Mouse (Mus musculus): ENCODE results near the gene Ttll5. TPM values are rescaled to one million over a fixed set of nuclear protein-coding genes. Genes with fewer than 3 reads are reported as not detected.

The Ttll5 gene
- polyA plus RNA-seq, 1 experiment from 2014 or later, result 18.7 TPM

GRCm38 (mm10) chr12:86074681-86075080 is 250.2 kb downstream of the Ttll5 start:
- H3K9me3 ChIP-seq (ENCODE audit: control insufficient read depth, low read length), result no peaks in the 10 kb centered on the region
- no peaks in the 10 kb centered on the region for H3K36me3 ChIP-seq (ENCODE audit: control insufficient read depth, insufficient read depth, low read length)
- ATAC-seq (ENCODE audit: low FRiP score) (no peak), DNase-seq (ENCODE audit: low spot score, missing footprints) (no peak)
- peaks cover 2% of the 10 kb centered on the region; the same call in 1 of the 2 replicates for H3K27me3 ChIP-seq (ENCODE audit: control insufficient read depth, insufficient read depth, low read length)
- no peak overlapping the region for H3K9ac ChIP-seq (ENCODE audit: low read length)
- H3K4me3 ChIP-seq (ENCODE audit: low read depth, low read length), result no peak overlapping the region
- no peak overlapping the region for H3K27ac ChIP-seq (ENCODE audit: low read depth, low read length)
- no peak overlapping the region for H3K4me2 ChIP-seq
- peaks cover 12% of the 10 kb centered on the region for H3K4me1 ChIP-seq (ENCODE audit: control insufficient read depth, insufficient read depth, low read length)
- WGBS, result 79% methylated on average over 12 of the region's 12 CpGs

GRCm38 (mm10) chr12:86075358-86075757 is 250.9 kb downstream of the Ttll5 start:
- Histone ChIP-seq H3K4me3 (ENCODE audit: low read depth, low read length) (no peak overlapping the region), H3K4me2 (no peak overlapping the region), H3K27me3 (ENCODE audit: control insufficient read depth, insufficient read depth, low read length) (peaks cover 2% of the 10 kb centered on the region; the same call in 1 of the 2 replicates), H3K9me3 (ENCODE audit: control insufficient read depth, low read length) (no peaks in the 10 kb centered on the region), H3K27ac (ENCODE audit: low read depth, low read length) (no peak overlapping the region), H3K36me3 (ENCODE audit: control insufficient read depth, insufficient read depth, low read length) (no peaks in the 10 kb centered on the region), H3K9ac (ENCODE audit: low read length) (no peak overlapping the region), H3K4me1 (ENCODE audit: control insufficient read depth, insufficient read depth, low read length) (peaks cover 12% of the 10 kb centered on the region)
- 92% methylated on average over 7 of the region's 7 CpGs for WGBS
- ATAC-seq (ENCODE audit: low FRiP score) (no peak), DNase-seq (ENCODE audit: low spot score, missing footprints) (no peak)

- H3K9ac ChIP-seq (ENCODE audit: low read length), result no peak overlapping the region
- WGBS, result 11% methylated on average over 13 of the region's 13 CpGs
- H3K4me2 ChIP-seq, result peak overlapping the region; percentile 14; the same call in 1 of the 2 replicates
- peaks cover 2% of the 10 kb centered on the region; the same call in 1 of the 2 replicates for H3K27me3 ChIP-seq (ENCODE audit: control insufficient read depth, insufficient read depth, low read length)
- ATAC-seq (ENCODE audit: low FRiP score) (no peak), DNase-seq (ENCODE audit: low spot score, missing footprints) (peak; percentile 86)
- H3K4me3 ChIP-seq (ENCODE audit: low read depth, low read length), result no peak overlapping the region
- H3K9me3 ChIP-seq (ENCODE audit: control insufficient read depth, low read length), result no peaks in the 10 kb centered on the region
- no peak overlapping the region for H3K27ac ChIP-seq (ENCODE audit: low read depth, low read length)
- peaks cover 12% of the 10 kb centered on the region for H3K4me1 ChIP-seq (ENCODE audit: control insufficient read depth, insufficient read depth, low read length)
- no peaks in the 10 kb centered on the region for H3K36me3 ChIP-seq (ENCODE audit: control insufficient read depth, insufficient read depth, low read length)
Observed at GRCm38 (mm10) chr12:86076321-86076901, 252.0 kb downstream of the Ttll5 start.

GRCm38 (mm10) chr12:86077322-86077721 is 252.9 kb downstream of the Ttll5 start:
- WGBS, result 20% methylated on average over 8 of the region's 8 CpGs
- no peaks in the 10 kb centered on the region for H3K9me3 ChIP-seq (ENCODE audit: control insufficient read depth, low read length)
- H3K4me2 ChIP-seq, result peak overlapping the region; percentile 88
- H3K4me1 ChIP-seq (ENCODE audit: control insufficient read depth, insufficient read depth, low read length), result peaks cover 12% of the 10 kb centered on the region
- H3K36me3 ChIP-seq (ENCODE audit: control insufficient read depth, insufficient read depth, low read length), result no peaks in the 10 kb centered on the region
- peak overlapping the region; percentile 48; the same call in 1 of the 2 replicates for H3K9ac ChIP-seq (ENCODE audit: low read length)
- no peak for ATAC-seq (ENCODE audit: low FRiP score)
- no peak overlapping the region for H3K27ac ChIP-seq (ENCODE audit: low read depth, low read length)
- peaks cover 2% of the 10 kb centered on the region; the same call in 1 of the 2 replicates for H3K27me3 ChIP-seq (ENCODE audit: control insufficient read depth, insufficient read depth, low read length)
- H3K4me3 ChIP-seq (ENCODE audit: low read depth, low read length), result no peak overlapping the region; the same call in 1 of the 2 replicates
- peak; percentile 91 for DNase-seq (ENCODE audit: low spot score, missing footprints)

GRCm38 (mm10) chr12:86077736-86078135 is 253.3 kb downstream of the Ttll5 start:
- Histone ChIP-seq H3K4me1 (ENCODE audit: control insufficient read depth, insufficient read depth, low read length) (peaks cover 12% of the 10 kb centered on the region), H3K36me3 (ENCODE audit: control insufficient read depth, insufficient read depth, low read length) (no peaks in the 10 kb centered on the region), H3K4me2 (peak overlapping the region; percentile 88), H3K9ac (ENCODE audit: low read length) (peak overlapping the region; percentile 48; the same call in 1 of the 2 replicates), H3K4me3 (ENCODE audit: low read depth, low read length) (0 out of 2 replicates have a peak overlapping the region, but pooled peaks have one; percentile 14), H3K9me3 (ENCODE audit: control insufficient read depth, low read length) (no peaks in the 10 kb centered on the region), H3K27me3 (ENCODE audit: control insufficient read depth, insufficient read depth, low read length) (peaks cover 2% of the 10 kb centered on the region; the same call in 1 of the 2 replicates), H3K27ac (ENCODE audit: low read depth, low read length) (no peak overlapping the region)
- DNase-seq (ENCODE audit: low spot score, missing footprints) (peak; percentile 93), ATAC-seq (ENCODE audit: low FRiP score) (no peak)
- WGBS, result 18% methylated on average over 11 of the region's 11 CpGs

GRCm38 (mm10) chr12:86078176-86078552 is 253.7 kb downstream of the Ttll5 start:
- no peak overlapping the region; the same call in 1 of the 2 replicates for H3K27ac ChIP-seq (ENCODE audit: low read depth, low read length)
- H3K4me2 ChIP-seq, result peak overlapping the region; percentile 88
- peaks cover 14% of the 10 kb centered on the region for H3K4me1 ChIP-seq (ENCODE audit: control insufficient read depth, insufficient read depth, low read length)
- no peaks in the 10 kb centered on the region for H3K9me3 ChIP-seq (ENCODE audit: control insufficient read depth, low read length)
- H3K4me3 ChIP-seq (ENCODE audit: low read depth, low read length), result peak overlapping the region; percentile 47
- DNase-seq (ENCODE audit: low spot score, missing footprints) (peak; percentile 95), ATAC-seq (ENCODE audit: low FRiP score) (no peak)
- H3K36me3 ChIP-seq (ENCODE audit: control insufficient read depth, insufficient read depth, low read length), result no peaks in the 10 kb centered on the region
- H3K27me3 ChIP-seq (ENCODE audit: control insufficient read depth, insufficient read depth, low read length), result peaks cover 2% of the 10 kb centered on the region; the same call in 1 of the 2 replicates
- WGBS, result 5% methylated on average over 9 of the region's 9 CpGs
- H3K9ac ChIP-seq (ENCODE audit: low read length), result peak overlapping the region; percentile 67; the same call in 1 of the 2 replicates

GRCm38 (mm10) chr12:86078553-86079201 is 254.2 kb downstream of the Ttll5 start, which contains the start of gene Tgfb3:
Gene Tgfb3 (minus strand): TSS chr12:86079041.
- Histone ChIP-seq H3K36me3 (ENCODE audit: control insufficient read depth, insufficient read depth, low read length) (no peaks in the 10 kb centered on the region), H3K27ac (ENCODE audit: low read depth, low read length) (peak within 1 kb of the TSS; percentile 54), H3K27me3 (ENCODE audit: control insufficient read depth, insufficient read depth, low read length) (peaks cover 2% of the 10 kb centered on the region; the same call in 1 of the 2 replicates), H3K4me3 (ENCODE audit: low read depth, low read length) (peak within 1 kb of the TSS; percentile 47), H3K9me3 (ENCODE audit: control insufficient read depth, low read length) (no peaks in the 10 kb centered on the region), H3K9ac (ENCODE audit: low read length) (peak within 1 kb of the TSS; percentile 67), H3K4me1 (ENCODE audit: control insufficient read depth, insufficient read depth, low read length) (peaks cover 16% of the 10 kb centered on the region), H3K4me2 (peak within 1 kb of the TSS; percentile 88)
- ATAC-seq (ENCODE audit: low FRiP score) (peak; percentile 63), DNase-seq (ENCODE audit: low spot score, missing footprints) (no peak)
- under 1% methylated on average over 25 of the region's 25 CpGs for WGBS

GRCm38 (mm10) chr12:86079202-86079667 is 254.8 kb downstream of the Ttll5 start:
- no peaks in the 10 kb centered on the region for H3K9me3 ChIP-seq (ENCODE audit: control insufficient read depth, low read length)
- WGBS, result under 1% methylated on average over 31 of the region's 31 CpGs
- ATAC-seq (ENCODE audit: low FRiP score), result peak; percentile 77
- H3K36me3 ChIP-seq (ENCODE audit: control insufficient read depth, insufficient read depth, low read length), result no peaks in the 10 kb centered on the region
- DNase-seq (ENCODE audit: low spot score, missing footprints), result peak; percentile 99
- peaks cover 16% of the 10 kb centered on the region for H3K4me1 ChIP-seq (ENCODE audit: control insufficient read depth, insufficient read depth, low read length)
- H3K27ac ChIP-seq (ENCODE audit: low read depth, low read length), result peak overlapping the region; percentile 45
- peak overlapping the region; percentile 67 for H3K9ac ChIP-seq (ENCODE audit: low read length)
- H3K4me2 ChIP-seq, result peak overlapping the region; percentile 88
- H3K4me3 ChIP-seq (ENCODE audit: low read depth, low read length), result peak overlapping the region; percentile 47
- H3K27me3 ChIP-seq (ENCODE audit: control insufficient read depth, insufficient read depth, low read length), result peaks cover 2% of the 10 kb centered on the region; the same call in 1 of the 2 replicates

All from midbrain, embryonic 11.5 days (tissue).